Mouse (Mus musculus): Measurements from ENCODE around the gene Atg4a-ps. TPM values are rescaled to one million over a fixed set of nuclear protein-coding genes. Genes with fewer than 3 reads are reported as not detected.

Gene Atg4a-ps
- 1 to 10 TPM in 1 of 2 experiments, not detected in 1; 1.9 TPM for total RNA-seq (2023)

DNA sequence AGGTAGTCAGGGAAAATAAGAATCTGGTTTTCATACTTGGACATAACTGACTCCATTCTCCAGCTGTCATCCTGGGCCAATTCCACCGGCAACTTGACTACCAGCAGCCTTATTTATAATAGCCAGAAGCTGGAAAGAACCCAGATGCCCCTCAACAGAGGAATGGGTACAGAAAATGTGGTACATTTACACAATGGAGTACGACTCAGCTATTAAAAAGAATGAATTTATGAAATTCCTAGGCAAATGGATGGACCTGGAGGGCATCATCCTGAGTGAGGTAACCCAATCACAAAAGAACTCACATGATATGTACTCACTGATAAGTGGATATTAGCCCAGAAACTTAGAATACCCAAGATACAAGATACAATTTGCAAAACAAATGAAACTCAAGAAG, at the start of gene Atg4a-ps:
Gene Atg4a-ps, minus strand, starts transcription at position 101 of the 400 bp plus-strand sequence.

Other genes starting within 250 kb of the Atg4a-ps start
- gene Syt6, start 70.8 kb downstream of the Atg4a-ps start, total RNA-seq (2023), result not detected
- gene Olfml3, start 91.9 kb upstream of the Atg4a-ps start, total RNA-seq (2023), result 1 to 10 TPM; 1.2 to 1.6 TPM
- not detected for gene Gm10964, start 93.3 kb upstream of the Atg4a-ps start, total RNA-seq (2023)
- 100 to 1,000 TPM; 192 to 208 TPM for gene Hipk1, start 145.5 kb upstream of the Atg4a-ps start, total RNA-seq (2023)
- gene Dclre1b, start 163.4 kb upstream of the Atg4a-ps start, total RNA-seq (2023), result 10 to 100 TPM; 43.1 to 54.0 TPM
- gene Ap4b1, start 163.5 kb upstream of the Atg4a-ps start, total RNA-seq (2023), result 10 to 100 TPM; 11.6 to 13.5 TPM
- gene Gm43064, start 163.5 kb upstream of the Atg4a-ps start, total RNA-seq (2023), result not detected
- 1 to 10 TPM in 1 of 2 experiments, under 1 TPM in 1; 0.46 to 1.1 TPM for gene Bcl2l15, start 186.5 kb upstream of the Atg4a-ps start, total RNA-seq (2023)
- gene Ptpn22, start 213.7 kb upstream of the Atg4a-ps start, total RNA-seq (2023), result 100 to 1,000 TPM; 137 to 141 TPM